Mouse (Mus musculus) kidney, adult 18-20 months (tissue): Measurements from ENCODE around the gene Lkaaear1.

Experiments used
- DNase-seq: peaks from one replicate; pipeline ENCODE4 v3.0.0; 2021

The Lkaaear1 gene

GRCm38 (mm10) chr2:181648926-181649325, 49.3 kb downstream of the Lkaaear1 start:
- DNase-seq = no peak
